ENCODE assay signal across 13 mouse cellular contexts in genomic region chr11:109369026-109369637, GRCm38 (mm10). TPM values are rescaled to one million over a fixed set of nuclear protein-coding genes. Genes with fewer than 3 reads are reported as not detected.
DNase-seq lines count a peak whose midpoint lies in the region; ATAC-seq lines count a peak whose summit lies in the region.
"Had no signal": no experiment of that assay in that cellular context is flagged by ENCODE, and none has a peak within 500 bp of the region (broad histone marks: within the 10 kb centered on the region; RNA-seq: fewer than 3 reads in every experiment).

No protein-coding gene starts in this region.

- peaks cover 79% of the 10 kb centered on the region for H3K4me1 ChIP-seq in heart, embryonic 12.5 days (replicated peaks)
- H3K4me1 ChIP-seq in intestine, embryonic 15.5 days (replicated peaks) = peaks cover 39% of the 10 kb centered on the region
- peaks cover 8% of the 10 kb centered on the region for H3K4me1 ChIP-seq in midbrain, embryonic 11.5 days (ENCODE audit: control insufficient read depth, insufficient read depth, low read length)

- 78% methylated on average over 3 of the region's 3 CpGs for WGBS in heart, embryonic 12.5 days
- WGBS in intestine, embryonic 15.5 days = 78% methylated on average over 3 of the region's 3 CpGs
- WGBS in midbrain, embryonic 11.5 days = 92% methylated on average over 3 of the region's 3 CpGs

- no peak overlapping the region for H3K27ac ChIP-seq in heart, embryonic 12.5 days (ENCODE audit: poor library complexity, severe bottlenecking)
- H3K27ac ChIP-seq in intestine, embryonic 15.5 days = peak overlapping the region; percentile 14; the same call in 1 of the 2 replicates
- no peak overlapping the region for H3K27ac ChIP-seq in midbrain, embryonic 11.5 days (ENCODE audit: low read depth, low read length)

- H3K4me3 ChIP-seq in heart, embryonic 12.5 days = no peak overlapping the region
- no peak overlapping the region for H3K4me3 ChIP-seq in intestine, embryonic 15.5 days (replicated peaks)
- H3K4me3 ChIP-seq in midbrain, embryonic 11.5 days (ENCODE audit: low read depth, low read length) = no peak overlapping the region

- H3K36me3 ChIP-seq in heart, embryonic 12.5 days = peaks cover 30% of the 10 kb centered on the region
- H3K36me3 ChIP-seq in intestine, embryonic 15.5 days = no peaks in the 10 kb centered on the region
- H3K36me3 ChIP-seq in midbrain, embryonic 11.5 days (ENCODE audit: control insufficient read depth, insufficient read depth, low read length) = peaks cover 4% of the 10 kb centered on the region; the same call in 1 of the 2 replicates

- no peaks in the 10 kb centered on the region for H3K27me3 ChIP-seq in heart, embryonic 12.5 days (replicated peaks)
- no peaks in the 10 kb centered on the region for H3K27me3 ChIP-seq in intestine, embryonic 15.5 days (replicated peaks)
- H3K27me3 ChIP-seq in midbrain, embryonic 11.5 days (ENCODE audit: control insufficient read depth, insufficient read depth, low read length) = no peaks in the 10 kb centered on the region

- no peaks in the 10 kb centered on the region for H3K9me3 ChIP-seq in heart, embryonic 12.5 days (replicated peaks)
- no peaks in the 10 kb centered on the region for H3K9me3 ChIP-seq in intestine, embryonic 15.5 days
- H3K9me3 ChIP-seq in midbrain, embryonic 11.5 days (ENCODE audit: control insufficient read depth, low read length) = no peaks in the 10 kb centered on the region
- H3K9me3 ChIP-seq: G1E had no signal

- H3K4me2 ChIP-seq in heart, embryonic 12.5 days = no peak overlapping the region
- H3K4me2 ChIP-seq in intestine, embryonic 15.5 days (replicated peaks) = no peak overlapping the region
- H3K4me2 ChIP-seq in midbrain, embryonic 11.5 days = no peak overlapping the region

- peak overlapping the region; percentile 34; the same call in 1 of the 2 replicates for H3K9ac ChIP-seq in heart, embryonic 12.5 days
- H3K9ac ChIP-seq in intestine, embryonic 15.5 days = no peak overlapping the region
- H3K9ac ChIP-seq in midbrain, embryonic 11.5 days (ENCODE audit: low read length) = no peak overlapping the region

- ATAC-seq in heart, embryonic 12.5 days (ENCODE audit: insufficient number of reproducible peaks, low FRiP score) = no peak
- ATAC-seq in intestine, embryonic 15.5 days = 0 out of 2 replicates have a peak, but pooled peaks have one; percentile 25
- ATAC-seq in frontal cortex, adult (ENCODE audit: low TSS enrichment) = no peak
- ATAC-seq in midbrain, embryonic 11.5 days (ENCODE audit: low FRiP score) = no peak
- ATAC-seq: forebrain, embryonic 16.5 days had no signal

- intact Hi-C loops in heart, postnatal 10 days (cut with DNase I) = no loop called here

- no peak for DNase-seq in heart, postnatal 10 days
- DNase-seq in CD4-positive helper T cell, adult 2 months (ENCODE audit: low read depth, low spot score) = peak; percentile 75
- DNase-seq in lung, postnatal 4 days = peak; percentile 64 to 78
- DNase-seq in thymus, adult 18-20 months = no peak
- DNase-seq in midbrain, embryonic 11.5 days (ENCODE audit: low spot score, missing footprints) = no peak
- DNase-seq: cerebellum, adult 9-10 months; thymus, postnatal 14 days had no signal

RNA-seq across cellular contexts. Expression of gene Gna13, which starts 6.5 kb away (rescaled TPM):
- 21.6 and 27.2 TPM in 2 replicates for polyA plus RNA-seq in heart, embryonic 12.5 days (2016; fragmentation: Nextera tagmentation; extraction: Ambion mirVana)
- 10 to 100 TPM; 45.7 to 48.7 TPM for total RNA-seq in heart, postnatal 10 days (2021)
- 32.2 and 32.7 TPM in 2 replicates for polyA plus RNA-seq in intestine, embryonic 15.5 days (2015; fragmentation: Nextera tagmentation; extraction: Ambion mirVana)
- polyA plus RNA-seq in midbrain, embryonic 11.5 days (2014; fragmentation: Nextera tagmentation; extraction: Ambion mirVana) = 19.4 and 20.4 TPM in 2 replicates

RNA-seq across cellular contexts. Expression of gene 9930022D16Rik, which starts 44.6 kb away (rescaled TPM):
- not detected in 2 replicates for polyA plus RNA-seq in heart, embryonic 12.5 days (2016; fragmentation: Nextera tagmentation; extraction: Ambion mirVana)
- not detected for total RNA-seq in heart, postnatal 10 days (2021)
- not detected in 2 replicates for polyA plus RNA-seq in intestine, embryonic 15.5 days (2015; fragmentation: Nextera tagmentation; extraction: Ambion mirVana)
- not detected in 2 replicates for polyA plus RNA-seq in midbrain, embryonic 11.5 days (2014; fragmentation: Nextera tagmentation; extraction: Ambion mirVana)
- polyA plus RNA-seq: forebrain, embryonic 16.5 days; G1E; large intestine, adult 2 months had no signal

RNA-seq across cellular contexts. Expression of gene Amz2, which starts 56.6 kb away (rescaled TPM):
- polyA plus RNA-seq in heart, embryonic 12.5 days (2016; fragmentation: Nextera tagmentation; extraction: Ambion mirVana) = 32.5 and 33.9 TPM in 2 replicates
- 10 to 100 TPM; 42.9 to 46.8 TPM for total RNA-seq in heart, postnatal 10 days (2021)
- 38.4 and 38.9 TPM in 2 replicates for polyA plus RNA-seq in intestine, embryonic 15.5 days (2015; fragmentation: Nextera tagmentation; extraction: Ambion mirVana)
- polyA plus RNA-seq in midbrain, embryonic 11.5 days (2014; fragmentation: Nextera tagmentation; extraction: Ambion mirVana) = 46.8 and 49.0 TPM in 2 replicates

Comparison
In these comparisons a context has a peak if more than half of its experiments do, and no peak if none do; other contexts are left out.
1. DNase-seq: peak in CD4-positive helper T cell, adult 2 months (single experiment) and lung, postnatal 4 days (2 of 2); none in heart, postnatal 10 days (0 of 2), thymus, adult 18-20 months (0 of 2) and midbrain, embryonic 11.5 days (single experiment).